Mouse (Mus musculus): ENCODE results near the gene Thsd7b.
A peak's percentile ranks its signal among the peaks of the same experiment; 100 is the strongest.

Gene Thsd7b

GRCm38 (mm10) chr1:129526967-129527366 lies 253.9 kb downstream of the Thsd7b start:
- no peak for DNase-seq

GRCm38 (mm10) chr1:129532206-129532605 lies 259.1 kb downstream of the Thsd7b start:
- peak; percentile 18 for DNase-seq

GRCm38 (mm10) chr1:129538508-129538907 lies 265.4 kb downstream of the Thsd7b start:
- no peak for DNase-seq

- no peak for DNase-seq
Observed at GRCm38 (mm10) chr1:129538970-129539369, 265.9 kb downstream of the Thsd7b start.

GRCm38 (mm10) chr1:129540751-129541150 lies 267.6 kb downstream of the Thsd7b start:
- DNase-seq: no peak

GRCm38 (mm10) chr1:129542563-129543146 lies 269.6 kb downstream of the Thsd7b start:
- DNase-seq: no peak

GRCm38 (mm10) chr1:129543169-129543568 lies 270.1 kb downstream of the Thsd7b start:
- DNase-seq: no peak

GRCm38 (mm10) chr1:129558054-129558453 lies 285.0 kb downstream of the Thsd7b start:
- no peak for DNase-seq

- DNase-seq: peak; percentile 15
Observed at GRCm38 (mm10) chr1:129559137-129559536, 286.0 kb downstream of the Thsd7b start.

- DNase-seq: no peak
Observed at GRCm38 (mm10) chr1:129559812-129560211, 286.7 kb downstream of the Thsd7b start.

- no peak for DNase-seq
Observed at GRCm38 (mm10) chr1:129562707-129563106, 289.6 kb downstream of the Thsd7b start.

GRCm38 (mm10) chr1:129570522-129570921 lies 297.4 kb downstream of the Thsd7b start:
- DNase-seq: no peak

- DNase-seq: no peak
Observed at GRCm38 (mm10) chr1:129579955-129580354, 306.9 kb downstream of the Thsd7b start.

GRCm38 (mm10) chr1:129586635-129587034 lies 313.5 kb downstream of the Thsd7b start:
- DNase-seq: no peak

- DNase-seq: peak; percentile 14
Observed at GRCm38 (mm10) chr1:129589366-129590002, 316.4 kb downstream of the Thsd7b start.

GRCm38 (mm10) chr1:129595447-129595846 lies 322.3 kb downstream of the Thsd7b start:
- no peak for DNase-seq

- no peak for DNase-seq
Observed at GRCm38 (mm10) chr1:129600933-129601332, 327.8 kb downstream of the Thsd7b start.

- DNase-seq: peak; percentile 16
Observed at GRCm38 (mm10) chr1:129602284-129602683, 329.2 kb downstream of the Thsd7b start.

GRCm38 (mm10) chr1:129608395-129608794 lies 335.3 kb downstream of the Thsd7b start:
- DNase-seq: no peak

- no peak for DNase-seq
Observed at GRCm38 (mm10) chr1:129616080-129616479, 343.0 kb downstream of the Thsd7b start.

GRCm38 (mm10) chr1:129619440-129620301 lies 346.6 kb downstream of the Thsd7b start:
- no peak for DNase-seq

- DNase-seq: no peak
Observed at GRCm38 (mm10) chr1:129624519-129624918, 351.4 kb downstream of the Thsd7b start.

- peak; percentile 4 for DNase-seq
Observed at GRCm38 (mm10) chr1:129635146-129635545, 362.0 kb downstream of the Thsd7b start.

All from layer of hippocampus, adult 9-11 months (tissue).